Comparison of ENCODE assay signal across 27 mouse cellular contexts in the genomic region with DNA sequence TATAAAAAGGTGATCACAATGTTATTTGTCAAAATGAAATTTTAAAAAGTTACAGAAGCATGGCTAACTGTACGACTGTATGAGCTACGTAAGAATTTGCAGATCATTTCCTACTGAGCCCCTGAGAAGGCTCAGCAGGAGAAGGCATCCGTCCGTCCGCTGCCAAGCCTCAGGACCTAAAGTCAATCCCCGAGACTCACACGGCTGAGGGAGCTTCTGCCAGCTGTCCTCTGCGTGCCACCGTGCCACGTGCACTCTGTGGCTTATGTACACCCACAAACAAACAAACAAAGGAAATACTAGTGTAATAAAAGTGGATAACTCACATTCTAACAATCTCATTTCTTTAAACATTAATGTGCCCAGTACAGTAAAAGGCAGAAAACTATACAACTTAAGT. TPM values are rescaled to one million over a fixed set of nuclear protein-coding genes. Genes with fewer than 3 reads are reported as not detected.
DNase-seq lines count a peak whose midpoint lies in the region; ATAC-seq lines count a peak whose summit lies in the region.
"Had no signal": no experiment of that assay in that cellular context is flagged by ENCODE, and none has a peak within 500 bp of the region (broad histone marks: within the 10 kb centered on the region; RNA-seq: fewer than 3 reads in every experiment).

No protein-coding gene starts in this region.

- no peaks in the 10 kb centered on the region for H3K36me3 ChIP-seq in erythroblast, embryonic 14.5 days (ENCODE audit: control insufficient read depth)
- no peaks in the 10 kb centered on the region for H3K36me3 ChIP-seq in liver, embryonic 13.5 days
- H3K36me3 ChIP-seq: embryonic facial prominence, embryonic 13.5 days; heart, embryonic 13.5 days; limb, embryonic 15.5 days; midbrain, embryonic 13.5 days; neural tube, embryonic 12.5 days had no signal

- WGBS in liver, embryonic 13.5 days (ENCODE audit: insufficient replicate concordance), result 40% methylated on average over 10 of the region's 10 CpGs

- peak overlapping the region; percentile 44 for H3K4me2 ChIP-seq in liver, embryonic 13.5 days
- H3K4me2 ChIP-seq: embryonic facial prominence, embryonic 13.5 days; hindbrain, embryonic 13.5 days; limb, embryonic 15.5 days; midbrain, embryonic 13.5 days; neural tube, embryonic 12.5 days had no signal

- peak; percentile 27 for DNase-seq in brain, adult 2 months (ENCODE audit: low read depth, low spot score)
- no peak for DNase-seq in liver, embryonic 13.5 days
- DNase-seq in adrenal gland, postnatal 4 days (ENCODE audit: low spot score in 2 of 2), result no peak
- no peak for DNase-seq in urinary bladder, postnatal 4 days (ENCODE audit: low spot score in 2 of 2)
- no peak for DNase-seq in yolk sac, embryonic 10.5 days (ENCODE audit: low spot score)
- DNase-seq: adrenal gland, postnatal 14 days; cerebellum, adult 11-12 months; embryo, embryonic 11 days; gastrocnemius, postnatal 25 days; heart, adult 18-20 months; kidney, adult 18-20 months; left cerebral cortex, postnatal 4 days; right cerebral cortex, postnatal 14 days; spleen, adult 18-20 months had no signal

- no peaks in the 10 kb centered on the region for H3K27me3 ChIP-seq in erythroblast, embryonic 14.5 days (ENCODE audit: control insufficient read depth)
- no peaks in the 10 kb centered on the region for H3K27me3 ChIP-seq in liver, embryonic 13.5 days
- H3K27me3 ChIP-seq: embryonic facial prominence, embryonic 13.5 days; heart, embryonic 13.5 days; hindbrain, embryonic 13.5 days; limb, embryonic 15.5 days; midbrain, embryonic 13.5 days; neural tube, embryonic 12.5 days had no signal

- no peak overlapping the region for H3K9ac ChIP-seq in liver, embryonic 13.5 days
- H3K9ac ChIP-seq: embryonic facial prominence, embryonic 13.5 days; hindbrain, embryonic 13.5 days; limb, embryonic 15.5 days; midbrain, embryonic 13.5 days; neural tube, embryonic 12.5 days had no signal

- no peak overlapping the region; the same call in 1 of the 2 replicates for H3K27ac ChIP-seq in liver, embryonic 13.5 days
- H3K27ac ChIP-seq: embryonic facial prominence, embryonic 13.5 days; heart, embryonic 13.5 days; hindbrain, embryonic 13.5 days; limb, embryonic 15.5 days; macrophage; midbrain, embryonic 13.5 days; neural tube, embryonic 12.5 days had no signal

- peaks cover 2% of the 10 kb centered on the region; the same call in 1 of the 2 replicates for H3K4me1 ChIP-seq in erythroblast, embryonic 14.5 days (ENCODE audit: control insufficient read depth)
- H3K4me1 ChIP-seq in liver, embryonic 13.5 days (replicated peaks), result peaks cover 16% of the 10 kb centered on the region
- H3K4me1 ChIP-seq: embryonic facial prominence, embryonic 13.5 days; hindbrain, embryonic 13.5 days; limb, embryonic 15.5 days; midbrain, embryonic 13.5 days; neural tube, embryonic 12.5 days had no signal

- H3K9me3 ChIP-seq in erythroblast, embryonic 14.5 days (ENCODE audit: control insufficient read depth, low read length), result no peaks in the 10 kb centered on the region
- no peaks in the 10 kb centered on the region for H3K9me3 ChIP-seq in liver, embryonic 13.5 days (replicated peaks)
- H3K9me3 ChIP-seq: embryonic facial prominence, embryonic 13.5 days; heart, embryonic 13.5 days; hindbrain, embryonic 13.5 days; limb, embryonic 15.5 days; midbrain, embryonic 13.5 days; neural tube, embryonic 12.5 days had no signal

- peak; percentile 72 for ATAC-seq in liver, embryonic 13.5 days (ENCODE audit: low read depth)
- peak; percentile 85 for ATAC-seq in megakaryocyte-erythroid progenitor cell, adult 5-6 weeks (replicated peaks; ENCODE audit: low FRiP score, low TSS enrichment, poor library complexity, severe bottlenecking)
- ATAC-seq: activated CD4-positive, CD25-positive, alpha-beta regulatory T cell, adult 4 months; forebrain, embryonic 16.5 days; inflammation-experienced regulatory T-cells, adult 6 months; midbrain, embryonic 13.5 days had no signal

- peak overlapping the region; percentile 40 for H3K4me3 ChIP-seq in erythroblast, embryonic 14.5 days (replicated peaks)
- no peak overlapping the region for H3K4me3 ChIP-seq in liver, embryonic 13.5 days (replicated peaks)
- H3K4me3 ChIP-seq: embryonic facial prominence, embryonic 13.5 days; heart, embryonic 13.5 days; hindbrain, embryonic 13.5 days; limb, embryonic 15.5 days; midbrain, embryonic 13.5 days; neural tube, embryonic 12.5 days had no signal

RNA-seq across cellular contexts. Expression of a gene that starts 33.3 kb away (rescaled TPM):
- not detected in 2 replicates for polyA plus RNA-seq in erythroblast, embryonic 14.5 days (2012)
- polyA plus RNA-seq in liver, embryonic 13.5 days (2015; fragmentation: Nextera tagmentation; extraction: Ambion mirVana), result 2.7 and 4.1 TPM in 2 replicates
- 0.85 TPM in 1 of 2 replicates, not detected in the other for total RNA-seq in megakaryocyte-erythroid progenitor cell, adult 5-6 weeks (2014; fragmentation: Nextera tagmentation)
- 1.3 TPM in 1 of 2 replicates, not detected in the other for total RNA-seq in megakaryocyte-erythroid progenitor cell, adult 5-6 weeks (2017)
- total RNA-seq in adrenal gland, postnatal 4 days (2021), result 1 to 10 TPM; 3.2 to 9.8 TPM
- polyA plus RNA-seq: activated CD4-positive, CD25-positive, alpha-beta regulatory T cell, adult 4 months; C2C12; inflammation-experienced regulatory T-cells, adult 6 months had no signal

RNA-seq across cellular contexts. Expression of a gene that starts 52.7 kb away (rescaled TPM):
- polyA plus RNA-seq in erythroblast, embryonic 14.5 days (2012), result not detected in 2 replicates
- 0.29 and 0.58 TPM in 2 replicates for polyA plus RNA-seq in liver, embryonic 13.5 days (2015; fragmentation: Nextera tagmentation; extraction: Ambion mirVana)
- total RNA-seq in megakaryocyte-erythroid progenitor cell, adult 5-6 weeks (2014; fragmentation: Nextera tagmentation), result 5.6 TPM in 1 of 2 replicates, not detected in the other
- total RNA-seq in megakaryocyte-erythroid progenitor cell, adult 5-6 weeks (2017), result 0.47 and 0.57 TPM in 2 replicates
- total RNA-seq in adrenal gland, postnatal 4 days (2021), result 10 to 100 TPM; 14.3 to 15.2 TPM
